Mouse (Mus musculus): ENCODE measurements around the gene Camkk2.

The Camkk2 gene

GRCm38 (mm10) chr5:122779277-122779834 is at the start of gene Camkk2:
Gene Camkk2, minus strand, starts transcription at chr5:122779409.
- peak; percentile 88 for DNase-seq

- no peak for DNase-seq
These were observed 45.9 kb upstream of the Camkk2 start for GRCm38 (mm10) chr5:122825099-122825498.

- no peak for DNase-seq
These were observed 45.2 kb upstream of the Camkk2 start for GRCm38 (mm10) chr5:122824450-122824849.

GRCm38 (mm10) chr5:122823976-122824375 is 44.8 kb upstream of the Camkk2 start:
- DNase-seq, result no peak

GRCm38 (mm10) chr5:122822441-122822840 is 43.2 kb upstream of the Camkk2 start:
- no peak for DNase-seq

GRCm38 (mm10) chr5:122821524-122821885 is 42.3 kb upstream of the Camkk2 start:
- DNase-seq, result no peak

- DNase-seq, result peak; percentile 84
These were observed 41.7 kb upstream of the Camkk2 start, which contains the start of gene Anapc5 for GRCm38 (mm10) chr5:122820777-122821523. Gene Anapc5, minus strand, starts transcription at chr5:122821339.

GRCm38 (mm10) chr5:122812699-122813098 is 33.5 kb upstream of the Camkk2 start:
- DNase-seq, result no peak

GRCm38 (mm10) chr5:122811364-122812079 is 32.3 kb upstream of the Camkk2 start:
- DNase-seq, result peak; percentile 70

- DNase-seq, result no peak
These were observed 26.3 kb upstream of the Camkk2 start for GRCm38 (mm10) chr5:122805503-122805902.

- DNase-seq, result no peak
These were observed 23.5 kb upstream of the Camkk2 start for GRCm38 (mm10) chr5:122802706-122803105.

- no peak for DNase-seq
These were observed 22.5 kb upstream of the Camkk2 start for GRCm38 (mm10) chr5:122801684-122802083.

- DNase-seq, result no peak
These were observed 21.3 kb upstream of the Camkk2 start for GRCm38 (mm10) chr5:122800345-122801010.

- no peak for DNase-seq
These were observed 20.5 kb upstream of the Camkk2 start for GRCm38 (mm10) chr5:122799379-122800344.

GRCm38 (mm10) chr5:122798557-122799378 is 19.6 kb upstream of the Camkk2 start:
- peak; percentile 85 for DNase-seq

- DNase-seq, result no peak
These were observed 18.7 kb upstream of the Camkk2 start for GRCm38 (mm10) chr5:122797866-122798265.

GRCm38 (mm10) chr5:122788696-122789095 is 9.5 kb upstream of the Camkk2 start:
- no peak for DNase-seq

- DNase-seq, result peak; percentile 28
These were observed 7.0 kb upstream of the Camkk2 start for GRCm38 (mm10) chr5:122786035-122786819.

GRCm38 (mm10) chr5:122783726-122784406 is 4.7 kb upstream of the Camkk2 start:
- no peak for DNase-seq

- no peak for DNase-seq
These were observed 2.9 kb upstream of the Camkk2 start for GRCm38 (mm10) chr5:122782066-122782465.

Data from right cerebral cortex, postnatal 14 days (tissue).